Mouse (Mus musculus) erythroblast, embryonic 14.5 days (primary cell): ENCODE results near the gene Cyba.

Source experiments
- GATA1 ChIP-seq: IDR thresholded peaks from 2 replicates; pipeline ENCODE4 v1.6.1; 2012; ENCODE audit warnings: low read length, inconsistent platforms, mixed read lengths
- TAL1 ChIP-seq: IDR thresholded peaks from 3 replicates; pipeline ENCODE4 v1.6.1; 2012; ENCODE audit warnings: low read length, inconsistent platforms, mixed read lengths

GRCm38 (mm10) chr8:122433269-122433905, 657 bp upstream of the Cyba start:
- no peak for TF ChIP-seq GATA1
- TF ChIP-seq TAL1: no peak
